Mouse (Mus musculus): ENCODE data around the gene Coq2.
A peak's percentile ranks its signal among the peaks of the same experiment; 100 is the strongest.

Gene Coq2

DNA sequence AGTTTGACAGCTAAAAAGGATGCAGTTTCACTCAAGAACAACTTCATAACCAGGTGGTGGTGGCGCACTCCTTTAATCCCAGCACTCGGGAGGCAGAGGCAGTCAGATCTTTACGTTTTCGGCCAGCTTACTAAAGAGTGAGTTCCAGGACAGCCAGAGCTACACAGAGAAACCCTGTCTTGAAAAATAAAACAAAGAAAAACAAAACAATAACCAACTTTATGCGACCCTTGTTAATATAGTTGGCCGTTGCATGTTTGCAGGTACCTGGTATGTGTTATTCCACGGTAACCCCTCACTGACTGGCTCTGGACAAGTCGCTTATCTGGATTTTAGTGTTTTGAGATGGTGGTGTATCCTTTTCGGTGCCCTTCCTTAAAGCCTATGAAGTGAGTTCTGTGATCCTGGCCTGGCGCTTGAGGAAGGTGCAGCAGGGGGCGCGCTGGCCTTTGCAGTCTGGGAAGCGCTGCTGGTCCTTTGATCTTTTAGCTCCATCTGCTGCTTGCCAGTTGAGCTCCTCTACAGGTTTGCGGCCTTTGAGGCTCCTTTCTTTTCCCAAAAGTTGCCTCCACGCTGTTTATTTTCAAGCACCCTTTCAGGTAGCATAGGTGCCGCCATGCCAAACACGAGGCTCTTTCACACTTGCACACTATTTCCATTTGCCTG lies at the start of gene Coq2:
Gene Coq2, minus strand, starts transcription at position 430 of the 666 bp plus-strand sequence.
- DNase-seq (ENCODE audit: low spot score), result peak; percentile 74

DNA sequence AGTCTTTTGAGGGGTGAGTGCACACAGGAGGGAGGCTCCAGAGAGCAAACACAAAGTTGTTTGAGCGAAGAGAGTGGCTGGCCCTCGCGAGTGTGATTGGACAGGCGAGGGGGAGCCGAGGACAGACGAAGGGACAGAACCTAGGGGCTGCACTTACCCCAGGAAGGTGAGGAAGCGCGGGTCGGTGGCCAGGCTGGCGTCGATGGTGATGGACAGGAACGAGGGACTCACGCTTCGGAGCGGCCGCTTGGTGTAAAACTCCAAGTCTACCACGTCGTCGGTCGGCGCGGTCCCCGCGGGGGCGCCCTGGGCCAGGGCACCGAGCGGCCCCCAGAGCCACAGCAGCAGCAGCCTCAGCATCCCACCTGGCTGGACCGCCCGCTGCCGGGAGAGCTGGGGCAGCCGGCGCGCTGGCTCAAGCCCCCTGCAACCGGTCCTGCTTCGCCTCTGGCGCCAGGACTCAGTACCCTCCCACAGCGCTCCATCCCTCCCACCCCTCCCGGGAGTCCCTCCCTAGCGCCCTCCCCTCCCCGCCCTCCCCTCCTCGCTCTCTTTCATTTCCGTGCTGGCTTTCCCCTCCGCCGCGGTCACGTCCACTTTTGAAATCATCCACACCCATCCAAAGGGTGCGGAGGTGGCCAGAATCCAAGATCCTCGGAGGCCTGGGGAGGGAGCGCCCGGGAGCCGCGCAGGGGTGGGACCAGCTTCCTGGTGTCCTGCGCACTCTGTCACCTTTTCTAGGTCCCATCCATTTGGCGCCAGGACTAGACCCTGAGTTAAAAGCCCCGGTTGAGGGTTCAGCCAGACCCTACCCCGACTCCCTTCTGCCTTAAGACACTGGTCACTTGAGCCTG lies 44.5 kb upstream of the Coq2 start, which contains the start of gene Hpse:
Gene Hpse, minus strand, starts transcription at position 482 of the 854 bp plus-strand sequence.
- peak; percentile 11 for DNase-seq (ENCODE audit: low spot score)

- DNase-seq (ENCODE audit: low spot score), result no peak
Measured at GRCm38 (mm10) chr5:100716762-100717161, 41.8 kb upstream of the Coq2 start.

- DNase-seq (ENCODE audit: low spot score), result no peak
Measured at GRCm38 (mm10) chr5:100711219-100711618, 36.3 kb upstream of the Coq2 start.

GRCm38 (mm10) chr5:100710012-100710411 lies 35.1 kb upstream of the Coq2 start:
- DNase-seq (ENCODE audit: low spot score), result no peak

DNA sequence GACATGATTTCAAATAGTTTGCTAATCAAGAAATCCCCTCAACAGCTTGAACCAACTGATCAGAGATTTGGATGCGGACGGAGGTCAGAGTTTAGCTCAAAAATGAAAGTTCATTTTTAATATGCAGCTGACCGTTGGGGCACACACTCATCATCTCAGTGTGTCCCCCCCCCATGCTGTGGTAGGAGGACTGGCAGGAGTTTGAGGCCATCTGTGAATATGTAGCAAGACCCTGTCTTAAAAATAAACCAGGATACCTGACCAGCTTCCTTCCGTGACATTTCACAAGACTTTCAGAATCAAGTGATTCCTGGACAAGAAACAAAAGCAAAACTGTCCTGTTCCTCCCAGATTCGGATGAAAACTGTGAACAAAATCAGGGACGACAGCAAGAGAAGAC lies 34.1 kb upstream of the Coq2 start:
- DNase-seq (ENCODE audit: low spot score), result no peak

GRCm38 (mm10) chr5:100706675-100707074 lies 31.7 kb upstream of the Coq2 start:
- no peak for DNase-seq (ENCODE audit: low spot score)

DNA sequence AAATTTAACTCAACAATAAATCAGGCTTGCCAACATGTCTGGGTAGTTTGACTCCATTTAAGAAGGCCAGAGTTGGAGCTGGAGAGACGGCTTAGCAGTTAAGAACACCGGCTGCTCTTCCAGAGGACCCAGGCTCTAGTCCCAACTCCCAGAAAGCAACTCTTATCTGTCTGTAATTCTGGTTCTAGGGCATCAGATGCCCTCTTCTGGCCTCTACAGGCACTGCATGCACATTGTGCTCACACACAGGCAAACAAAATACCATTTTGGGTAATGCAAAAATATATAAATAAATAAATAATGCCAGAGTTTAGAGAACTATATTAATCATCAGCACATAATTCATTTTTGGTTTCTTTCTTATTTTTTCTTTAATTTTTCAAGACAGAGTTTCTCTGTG lies 29.3 kb upstream of the Coq2 start:
- no peak for DNase-seq (ENCODE audit: low spot score)

GRCm38 (mm10) chr5:100702325-100702724 lies 27.4 kb upstream of the Coq2 start:
- no peak for DNase-seq (ENCODE audit: low spot score)

GRCm38 (mm10) chr5:100700861-100701620 lies 26.1 kb upstream of the Coq2 start:
- DNase-seq (ENCODE audit: low spot score), result no peak

DNA sequence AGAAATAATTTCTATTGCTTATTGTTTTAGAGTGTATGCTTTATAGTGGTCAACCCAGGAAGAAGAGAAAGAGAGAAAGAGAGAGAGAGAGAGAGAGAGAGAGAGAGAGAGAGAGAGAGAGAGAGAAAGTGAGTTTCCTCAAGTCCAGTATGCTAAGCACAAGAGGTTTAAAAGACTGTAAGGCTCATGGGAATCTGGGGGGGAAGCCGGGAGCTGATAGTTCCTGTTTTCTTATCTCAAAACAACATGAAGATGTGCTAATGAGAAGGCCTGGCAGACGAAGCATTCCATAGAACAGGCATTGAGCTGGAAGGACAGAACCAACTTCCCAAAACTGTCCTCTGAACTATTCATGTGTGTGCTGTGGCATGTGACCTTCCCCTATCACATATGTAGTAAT lies 22.9 kb upstream of the Coq2 start:
- no peak for DNase-seq (ENCODE audit: low spot score)

DNA sequence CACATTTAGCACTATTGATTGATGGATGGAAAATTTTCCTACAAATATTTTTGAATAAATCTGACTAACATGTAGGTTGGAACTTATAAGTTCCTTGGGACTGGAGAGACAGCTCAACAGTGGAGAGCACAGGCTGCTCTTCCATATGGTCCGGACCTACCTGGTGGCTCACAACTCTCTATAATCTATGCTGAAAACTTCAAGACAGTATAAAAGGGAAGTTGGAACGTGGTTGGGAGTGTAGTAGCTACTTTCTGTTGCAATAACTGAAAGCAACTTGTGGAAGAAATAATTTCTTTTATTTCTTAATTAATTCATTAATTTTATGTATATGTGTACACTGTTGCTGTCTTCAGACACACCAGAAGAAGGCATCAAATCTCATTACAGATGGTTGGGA lies 22.5 kb upstream of the Coq2 start:
- no peak for DNase-seq (ENCODE audit: low spot score)

- no peak for DNase-seq (ENCODE audit: low spot score)
Measured at GRCm38 (mm10) chr5:100685631-100686030, 10.7 kb upstream of the Coq2 start.

DNA sequence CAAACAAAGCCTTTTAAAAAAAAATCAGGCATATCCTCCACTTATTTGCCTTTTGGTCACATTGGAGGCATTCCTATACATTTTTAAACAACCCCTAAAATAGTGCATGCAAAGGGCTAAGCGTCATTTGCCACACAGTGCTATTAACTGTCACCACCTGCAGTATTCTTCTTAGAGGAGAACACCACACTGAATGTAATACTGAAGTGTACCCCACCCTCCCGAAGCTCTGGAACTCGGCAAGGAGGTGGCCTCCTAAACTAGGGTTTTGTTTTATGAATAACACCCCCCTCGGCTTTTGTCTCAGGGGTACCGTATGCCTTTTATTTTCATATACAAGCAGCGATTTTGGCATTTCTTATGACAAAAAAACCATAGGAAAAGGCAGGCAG lies 5.6 kb upstream of the Coq2 start:
- DNase-seq (ENCODE audit: low spot score), result no peak

- no peak for DNase-seq (ENCODE audit: low spot score)
Measured at GRCm38 (mm10) chr5:100679911-100680541, 5.1 kb upstream of the Coq2 start.

GRCm38 (mm10) chr5:100673745-100674486 lies 1.0 kb downstream of the Coq2 start:
- peak; percentile 84 for DNase-seq (ENCODE audit: low spot score)

GRCm38 (mm10) chr5:100672403-100672802 lies 2.5 kb downstream of the Coq2 start:
- no peak for DNase-seq (ENCODE audit: low spot score)

- no peak for DNase-seq (ENCODE audit: low spot score)
Measured at GRCm38 (mm10) chr5:100671897-100672296, 3.0 kb downstream of the Coq2 start.

DNA sequence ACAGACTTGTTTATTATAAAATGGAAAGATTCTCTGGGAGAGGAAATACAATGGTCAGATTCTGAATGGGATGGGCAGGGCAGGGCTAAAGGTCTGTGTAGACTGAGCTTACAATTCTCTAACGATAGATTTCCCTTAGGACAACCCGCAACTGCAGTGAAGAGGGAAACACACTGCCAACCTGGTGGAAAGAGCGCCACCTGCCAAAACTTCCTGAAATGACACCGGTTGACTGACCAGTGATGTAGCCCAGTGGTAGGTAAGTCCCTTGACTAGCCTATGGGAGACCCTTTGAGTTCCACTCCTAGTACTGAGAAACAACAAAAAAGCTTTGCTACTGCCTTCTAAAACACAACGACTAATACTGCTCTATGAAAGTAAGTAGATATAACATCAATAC lies 3.5 kb downstream of the Coq2 start:
- DNase-seq (ENCODE audit: low spot score), result peak; percentile 16

GRCm38 (mm10) chr5:100666965-100667364 lies 8.0 kb downstream of the Coq2 start:
- DNase-seq (ENCODE audit: low spot score), result no peak

- peak; percentile 69 for DNase-seq (ENCODE audit: low spot score)
Measured at GRCm38 (mm10) chr5:100663854-100664253, 11.1 kb downstream of the Coq2 start.

Data from T-cell, adult 2 months (primary cell).